Mouse (Mus musculus): ENCODE data around the gene Thada. TPM values are rescaled to one million over a fixed set of nuclear protein-coding genes. Genes with fewer than 3 reads are reported as not detected.

Thada gene
- polyA plus RNA-seq, 1 experiment from 2014 or later = 10.3 TPM

- no peak overlapping the region for H3K27ac ChIP-seq (replicated peaks)
Observed at GRCm38 (mm10) chr17:84166135-84166860, 299.7 kb downstream of the Thada start.

DNA sequence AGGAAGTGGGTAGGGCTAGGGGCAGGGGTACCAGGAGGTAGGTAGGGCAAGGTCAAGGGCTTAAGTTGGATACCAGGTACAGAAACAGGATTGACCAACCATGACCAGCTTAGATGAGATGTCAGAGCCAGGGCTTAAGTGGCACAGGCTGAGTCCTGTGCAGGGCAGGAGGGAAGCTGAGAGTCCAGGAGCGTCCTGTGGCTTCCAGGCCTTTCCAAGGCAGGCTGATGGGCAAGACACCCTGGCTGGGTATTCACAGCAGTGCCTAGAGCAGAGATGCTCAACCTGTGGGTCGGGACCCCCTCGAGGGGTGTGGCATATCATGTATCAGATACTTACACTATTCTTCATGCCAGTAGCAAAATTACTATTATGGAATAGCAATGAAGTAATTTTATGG is 300.3 kb downstream of the Thada start:
- Histone ChIP-seq H3K27ac (replicated peaks) (0 out of 2 replicates have a peak overlapping the region, but pooled peaks have one; percentile 3), H3K4me3 (no peak overlapping the region), H3K36me3 (no peaks in the 10 kb centered on the region), H3K27me3 (ENCODE audit: low read depth, poor library complexity, severe bottlenecking) (no peaks in the 10 kb centered on the region), H3K9me3 (replicated peaks) (no peaks in the 10 kb centered on the region), H3K4me1 (peaks cover 15% of the 10 kb centered on the region)
- DNase-seq (ENCODE audit: low spot score) = no peak
- 81% methylated on average over 3 of the region's 3 CpGs for WGBS

More at GRCm38 (mm10) chr17:84166135-84166860, 299.7 kb downstream of the Thada start:
- no peaks in the 10 kb centered on the region for H3K9me3 ChIP-seq (replicated peaks)
- no peaks in the 10 kb centered on the region for H3K36me3 ChIP-seq
- 90% methylated on average over 9 of the region's 9 CpGs for WGBS
- H3K4me1 ChIP-seq = peaks cover 10% of the 10 kb centered on the region
- H3K4me3 ChIP-seq = no peak overlapping the region
- H3K27me3 ChIP-seq (ENCODE audit: low read depth, poor library complexity, severe bottlenecking) = no peaks in the 10 kb centered on the region
- DNase-seq (ENCODE audit: low spot score) = no peak

- Histone ChIP-seq H3K27me3 (ENCODE audit: low read depth, poor library complexity, severe bottlenecking) (peaks cover 3% of the 10 kb centered on the region; the same call in 1 of the 2 replicates), H3K9me3 (replicated peaks) (no peaks in the 10 kb centered on the region)
- WGBS = 77% methylated on average over 8 of the region's 8 CpGs
Observed at GRCm38 (mm10) chr17:84164146-84164545, 301.9 kb downstream of the Thada start.

GRCm38 (mm10) chr17:84163066-84163785 is 302.8 kb downstream of the Thada start:
- DNase-seq (ENCODE audit: low spot score) = no peak
- H3K4me3 ChIP-seq = no peak overlapping the region
- 0 out of 2 replicates have a peak overlapping the region, but pooled peaks have one; percentile 33 for H3K27ac ChIP-seq (replicated peaks)
- H3K9me3 ChIP-seq (replicated peaks) = no peaks in the 10 kb centered on the region
- H3K4me1 ChIP-seq = peaks cover 26% of the 10 kb centered on the region
- no peaks in the 10 kb centered on the region for H3K36me3 ChIP-seq
- WGBS = 81% methylated on average over 12 of the region's 12 CpGs
- H3K27me3 ChIP-seq (ENCODE audit: low read depth, poor library complexity, severe bottlenecking) = peaks cover 12% of the 10 kb centered on the region; the same call in 1 of the 2 replicates

More at GRCm38 (mm10) chr17:84164146-84164545, 301.9 kb downstream of the Thada start:
- Histone ChIP-seq H3K27ac (replicated peaks) (0 out of 2 replicates have a peak overlapping the region, but pooled peaks have one; percentile 33), H3K36me3 (no peaks in the 10 kb centered on the region), H3K4me3 (no peak overlapping the region), H3K4me1 (peaks cover 20% of the 10 kb centered on the region)
- DNase-seq (ENCODE audit: low spot score) = no peak

DNA sequence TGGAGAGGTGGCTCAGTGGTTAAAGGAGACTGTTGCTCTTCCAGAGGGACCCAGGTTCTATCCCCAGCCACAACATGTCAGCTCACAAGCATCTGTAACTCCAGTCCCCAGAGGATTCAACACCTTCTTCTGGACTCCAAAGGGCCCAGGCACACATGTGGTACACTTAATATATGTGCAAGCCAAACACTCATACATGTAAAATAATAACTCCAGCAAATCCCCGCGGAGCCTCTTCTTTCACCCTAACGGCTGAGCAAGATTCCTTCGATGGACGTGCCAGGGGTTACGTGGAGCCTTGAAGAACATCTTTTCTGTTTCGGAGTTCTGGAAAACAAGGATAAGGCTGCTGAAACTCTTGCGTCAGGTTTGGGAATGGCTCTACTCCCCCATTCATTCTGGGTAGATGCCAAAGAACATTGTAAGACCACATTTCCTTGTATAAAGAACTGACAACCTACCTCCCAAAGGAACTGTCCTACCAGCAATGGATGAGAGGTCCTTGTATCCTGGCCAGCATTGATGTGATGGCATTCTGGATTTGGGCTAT is 303.7 kb downstream of the Thada start:
- WGBS = 92% methylated on average over 8 of the region's 8 CpGs
- Histone ChIP-seq H3K27me3 (ENCODE audit: low read depth, poor library complexity, severe bottlenecking) (peaks cover 22% of the 10 kb centered on the region), H3K9me3 (replicated peaks) (no peaks in the 10 kb centered on the region), H3K4me3 (no peak overlapping the region), H3K4me1 (peaks cover 30% of the 10 kb centered on the region), H3K36me3 (no peaks in the 10 kb centered on the region), H3K27ac (replicated peaks) (no peak overlapping the region)
- DNase-seq (ENCODE audit: low spot score) = no peak

DNA sequence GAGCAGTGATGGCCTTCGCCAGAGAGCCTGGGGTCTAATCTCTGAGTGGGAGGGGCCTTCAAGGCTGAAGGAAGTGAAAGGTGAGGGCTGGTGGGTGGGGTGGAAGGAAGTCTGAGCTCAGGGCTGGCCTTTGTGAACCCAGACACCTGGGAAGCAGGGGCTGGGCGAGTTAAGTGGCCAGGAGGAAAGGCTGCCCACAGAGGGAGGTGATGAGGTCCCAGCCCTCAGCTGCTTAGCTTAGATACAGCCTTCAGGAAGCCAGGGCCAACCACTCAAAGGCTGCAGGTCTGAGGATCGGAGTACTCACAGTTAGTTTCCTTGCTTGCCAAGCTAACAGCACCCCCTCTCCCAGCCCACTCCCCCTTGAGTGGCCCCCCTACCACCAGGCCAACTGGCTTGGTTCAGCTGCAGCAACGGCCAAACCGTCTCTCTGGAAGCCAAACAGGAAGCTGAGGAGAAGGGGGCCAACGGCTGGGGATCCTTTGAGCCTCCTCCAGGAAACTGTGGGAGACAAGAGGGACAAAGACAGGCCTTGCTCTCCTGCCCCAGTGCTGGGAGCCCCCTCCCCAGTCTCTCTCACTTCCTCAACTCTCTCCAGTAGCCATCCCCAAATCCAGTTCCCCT is 304.7 kb downstream of the Thada start:
- no peak overlapping the region for H3K4me3 ChIP-seq
- 67% methylated on average over 6 of the region's 6 CpGs for WGBS
- no peak for DNase-seq (ENCODE audit: low spot score)

GRCm38 (mm10) chr17:84158891-84159290 is 307.1 kb downstream of the Thada start:
- peaks cover 49% of the 10 kb centered on the region for H3K27me3 ChIP-seq (ENCODE audit: low read depth, poor library complexity, severe bottlenecking)
- DNase-seq (ENCODE audit: low spot score) = no peak
- H3K9me3 ChIP-seq (replicated peaks) = no peaks in the 10 kb centered on the region
- peak overlapping the region; percentile 38; the same call in 1 of the 2 replicates for H3K27ac ChIP-seq (replicated peaks)
- WGBS = 57% methylated on average over 15 of the region's 15 CpGs
- H3K4me1 ChIP-seq = peaks cover 40% of the 10 kb centered on the region
- H3K4me3 ChIP-seq = no peak overlapping the region
- no peaks in the 10 kb centered on the region for H3K36me3 ChIP-seq

More for the DNA sequence above, 304.7 kb downstream of the Thada start:
- Histone ChIP-seq H3K4me1 (peaks cover 33% of the 10 kb centered on the region), H3K27ac (replicated peaks) (peak overlapping the region; percentile 69), H3K36me3 (no peaks in the 10 kb centered on the region), H3K27me3 (ENCODE audit: low read depth, poor library complexity, severe bottlenecking) (peaks cover 29% of the 10 kb centered on the region), H3K9me3 (replicated peaks) (no peaks in the 10 kb centered on the region)

- no peaks in the 10 kb centered on the region for H3K36me3 ChIP-seq
Observed at GRCm38 (mm10) chr17:84158461-84158795, 307.6 kb downstream of the Thada start.

DNA sequence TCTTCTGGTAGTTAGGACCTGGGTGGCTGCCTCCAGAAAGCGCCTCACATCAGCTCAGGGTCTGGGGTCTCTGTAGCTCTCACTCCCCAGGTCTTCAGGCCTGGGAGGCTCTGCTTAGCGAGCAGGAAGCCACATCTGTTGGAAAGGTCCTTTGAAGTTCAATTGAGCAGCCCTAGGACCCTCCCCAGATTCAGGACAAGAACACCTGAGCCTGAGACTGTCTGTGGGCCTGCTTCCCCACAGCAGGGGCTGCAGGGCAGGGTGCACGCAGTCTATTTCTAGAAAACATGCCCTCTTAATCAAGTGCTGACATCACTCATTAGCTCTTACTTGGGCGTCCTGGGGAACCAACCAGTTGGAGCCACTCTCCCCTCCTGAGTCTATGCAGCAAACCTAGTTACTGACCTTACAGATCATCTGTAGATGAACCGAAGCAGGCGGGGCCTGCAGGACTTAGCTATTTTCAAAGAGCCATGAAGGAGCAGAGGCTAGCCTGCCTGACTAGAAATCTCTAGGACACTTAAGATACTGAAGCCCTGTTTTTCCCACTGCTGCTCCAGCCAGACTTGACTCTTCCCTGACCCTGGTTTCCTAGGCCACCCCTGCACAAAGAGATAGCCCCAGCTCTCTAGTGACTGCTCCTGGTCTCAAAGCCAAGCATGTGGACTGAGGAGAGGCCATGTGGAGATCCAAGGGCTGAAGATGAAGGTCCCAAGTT is 308.1 kb downstream of the Thada start:
- 70% methylated on average over 6 of the region's 6 CpGs for WGBS
- Histone ChIP-seq H3K27me3 (ENCODE audit: low read depth, poor library complexity, severe bottlenecking) (peaks cover 57% of the 10 kb centered on the region), H3K9me3 (replicated peaks) (no peaks in the 10 kb centered on the region), H3K27ac (replicated peaks) (no peak overlapping the region), H3K36me3 (no peaks in the 10 kb centered on the region), H3K4me3 (no peak overlapping the region), H3K4me1 (peaks cover 40% of the 10 kb centered on the region)
- DNase-seq (ENCODE audit: low spot score) = no peak

More at GRCm38 (mm10) chr17:84158461-84158795, 307.6 kb downstream of the Thada start:
- no peak for DNase-seq (ENCODE audit: low spot score)
- no peaks in the 10 kb centered on the region for H3K9me3 ChIP-seq (replicated peaks)
- H3K27ac ChIP-seq (replicated peaks) = no peak overlapping the region
- H3K4me3 ChIP-seq = no peak overlapping the region
- WGBS = 90% methylated on average over 12 of the region's 12 CpGs
- peaks cover 40% of the 10 kb centered on the region for H3K4me1 ChIP-seq
- peaks cover 52% of the 10 kb centered on the region for H3K27me3 ChIP-seq (ENCODE audit: low read depth, poor library complexity, severe bottlenecking)

- H3K4me1 ChIP-seq = peaks cover 43% of the 10 kb centered on the region
- 0 out of 2 replicates have a peak overlapping the region, but pooled peaks have one; percentile 24 for H3K27ac ChIP-seq (replicated peaks)
- H3K4me3 ChIP-seq = no peak overlapping the region
- H3K36me3 ChIP-seq = no peaks in the 10 kb centered on the region
- peaks cover 65% of the 10 kb centered on the region for H3K27me3 ChIP-seq (ENCODE audit: low read depth, poor library complexity, severe bottlenecking)
- 43% methylated on average over 19 of the region's 19 CpGs for WGBS
- DNase-seq (ENCODE audit: low spot score) = no peak
- H3K9me3 ChIP-seq (replicated peaks) = no peaks in the 10 kb centered on the region
Observed at GRCm38 (mm10) chr17:84156748-84157742, 309.0 kb downstream of the Thada start.

GRCm38 (mm10) chr17:84156227-84156573 is 309.8 kb downstream of the Thada start:
- no peak overlapping the region for H3K4me3 ChIP-seq
- peaks cover 73% of the 10 kb centered on the region for H3K27me3 ChIP-seq (ENCODE audit: low read depth, poor library complexity, severe bottlenecking)
- H3K9me3 ChIP-seq (replicated peaks) = no peaks in the 10 kb centered on the region
- WGBS = 61% methylated on average over 13 of the region's 13 CpGs
- no peak for DNase-seq (ENCODE audit: low spot score)
- H3K4me1 ChIP-seq = peaks cover 40% of the 10 kb centered on the region
- no peaks in the 10 kb centered on the region for H3K36me3 ChIP-seq
- 0 out of 2 replicates have a peak overlapping the region, but pooled peaks have one; percentile 14 for H3K27ac ChIP-seq (replicated peaks)
